Mouse (Mus musculus) intestine, embryonic 15.5 days (tissue): ENCODE results near the gene Fam214a. TPM values are rescaled to one million over a fixed set of nuclear protein-coding genes. Genes with fewer than 3 reads are reported as not detected.

ENCODE experiments used
- ATAC-seq: fragments of 200-750 bp; cut with Nextera tagmentation; 2 replicates; pipeline ENCODE4 v1.8.0; 2017; ENCODE audit warnings: moderate TSS enrichment, moderate library complexity
- H3K27ac ChIP-seq: fragments of 300-500 bp; sonication (generic); 2 replicates; pipeline ENCODE4 v1.5.1; 2015; ENCODE audit warnings: mild to moderate bottlenecking, inconsistent platforms
- H3K27me3 ChIP-seq: fragments of 300-500 bp; sonication (generic); replicated peaks from 2 replicates; pipeline ENCODE4 v1.6.1; 2015; ENCODE audit warnings: inconsistent platforms
- H3K36me3 ChIP-seq: fragments of 300-500 bp; sonication (generic); 2 replicates; pipeline ENCODE4 v1.6.1; 2015; ENCODE audit warnings: inconsistent platforms
- H3K4me1 ChIP-seq: fragments of 300-500 bp; sonication (generic); replicated peaks from 2 replicates; pipeline ENCODE4 v1.6.1; 2015; ENCODE audit warnings: inconsistent platforms
- H3K4me2 ChIP-seq: fragments of 300-500 bp; sonication (generic); replicated peaks from 2 replicates; pipeline ENCODE4 v1.6.1; 2015; ENCODE audit warnings: mild to moderate bottlenecking, inconsistent platforms
- H3K4me3 ChIP-seq: fragments of 300-500 bp; sonication (generic); replicated peaks from 2 replicates; pipeline ENCODE4 v1.5.1; 2015; ENCODE audit warnings: inconsistent platforms
- H3K9ac ChIP-seq: fragments of 300-500 bp; sonication (generic); 2 replicates; pipeline ENCODE4 v1.6.1; 2015; ENCODE audit warnings: inconsistent platforms
- H3K9me3 ChIP-seq: fragments of 300-500 bp; sonication (generic); 2 replicates; pipeline ENCODE4 v1.6.1; 2016; ENCODE audit warnings: inconsistent platforms
- WGBS: fragments of 180-500 bp; shearing (Covaris S2); methylation state at CpG from one replicate; pipeline ENCODE4 v1.1.7; 2015; 5-methylcytosine and 5-hydroxymethylcytosine counted together
- polyA plus RNA-seq: library from polyadenylated mRNA; unstranded; fragments of >200 nt; fragmentation: Nextera tagmentation; extraction: Ambion mirVana; gene quantifications from 2 replicates; pipeline ENCODE4 v1.2.1, GENCODE M21; 2015

Fam214a gene
- polyA plus RNA-seq, 1 experiment from 2014 or later, result 7.8 TPM

GRCm38 (mm10) chr9:74953959-74954279, 1.2 kb downstream of the Fam214a start:
- H3K36me3 ChIP-seq, result no peaks in the 10 kb centered on the region
- H3K9ac ChIP-seq, result no peak overlapping the region
- H3K27ac ChIP-seq, result no peak overlapping the region
- no peak for ATAC-seq
- peak overlapping the region; percentile 76 for H3K4me3 ChIP-seq
- H3K4me2 ChIP-seq, result peak overlapping the region; percentile 80
- WGBS, result 47% methylated on average over 2 of the region's 2 CpGs
- H3K27me3 ChIP-seq, result no peaks in the 10 kb centered on the region
- H3K4me1 ChIP-seq, result no peaks in the 10 kb centered on the region
- H3K9me3 ChIP-seq, result no peaks in the 10 kb centered on the region

- H3K4me3 ChIP-seq, result no peak overlapping the region
- ATAC-seq, result no peak
- H3K4me1 ChIP-seq, result no peaks in the 10 kb centered on the region
- H3K9ac ChIP-seq, result no peak overlapping the region
- no peaks in the 10 kb centered on the region for H3K9me3 ChIP-seq
- H3K36me3 ChIP-seq, result no peaks in the 10 kb centered on the region
- no peak overlapping the region; the same call in 1 of the 2 replicates for H3K4me2 ChIP-seq
- H3K27me3 ChIP-seq, result no peaks in the 10 kb centered on the region
- H3K27ac ChIP-seq, result no peak overlapping the region
- WGBS, result 79% methylated on average over 2 of the region's 2 CpGs
These were observed 1.7 kb downstream of the Fam214a start for GRCm38 (mm10) chr9:74954387-74954786.

DNA sequence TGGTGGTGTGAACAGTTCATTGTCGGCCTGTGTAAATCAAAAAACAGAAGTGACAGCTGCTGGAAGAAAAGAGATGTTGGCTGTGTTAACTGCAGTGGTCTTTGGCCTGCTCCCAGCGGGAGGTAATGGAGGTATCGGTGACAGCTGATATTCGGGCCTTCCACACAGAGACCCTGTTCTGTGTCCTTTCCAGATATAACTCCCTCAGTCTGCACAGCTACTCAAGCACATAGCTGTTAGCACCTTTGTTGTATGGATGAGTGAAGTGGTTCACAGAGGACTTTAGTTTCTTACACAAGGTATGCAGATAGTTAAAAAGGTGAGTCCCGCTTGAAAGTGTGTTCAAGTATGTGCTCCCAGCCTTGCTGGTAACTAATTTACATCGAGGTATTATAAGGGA, 7.9 kb downstream of the Fam214a start:
- Histone ChIP-seq H3K27ac (no peak overlapping the region), H3K4me2 (no peak overlapping the region), H3K9me3 (no peaks in the 10 kb centered on the region), H3K27me3 (no peaks in the 10 kb centered on the region), H3K36me3 (no peaks in the 10 kb centered on the region), H3K4me1 (no peaks in the 10 kb centered on the region), H3K9ac (no peak overlapping the region), H3K4me3 (no peak overlapping the region)
- no peak for ATAC-seq
- 81% methylated on average over 6 of the region's 6 CpGs for WGBS

DNA sequence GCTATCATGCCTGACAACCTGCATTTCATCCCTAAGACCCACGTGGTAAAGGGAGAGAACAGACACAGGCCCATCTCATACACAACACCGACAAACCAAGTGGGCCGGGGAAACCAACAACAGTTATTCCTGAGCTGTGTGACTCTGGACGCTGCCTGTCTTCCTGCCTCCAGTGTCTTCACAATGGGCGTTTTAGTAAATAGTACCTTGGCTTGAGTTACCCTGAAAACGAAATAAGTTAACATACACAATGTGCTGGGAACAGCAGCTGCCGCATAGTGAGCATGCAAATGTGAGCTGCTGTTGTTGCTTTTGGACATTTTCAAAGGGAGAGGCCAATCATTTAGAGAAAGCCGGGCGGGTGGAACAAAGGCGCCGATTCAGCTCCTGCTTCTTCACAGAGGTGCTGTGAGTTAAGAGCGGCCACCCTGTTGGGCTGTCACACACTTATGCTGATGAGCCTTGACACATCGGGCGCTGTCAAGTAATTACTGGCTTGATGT, 8.4 kb downstream of the Fam214a start:
- Histone ChIP-seq H3K4me1 (no peaks in the 10 kb centered on the region), H3K9ac (no peak overlapping the region), H3K9me3 (no peaks in the 10 kb centered on the region), H3K4me2 (no peak overlapping the region), H3K27ac (no peak overlapping the region), H3K36me3 (no peaks in the 10 kb centered on the region), H3K27me3 (no peaks in the 10 kb centered on the region), H3K4me3 (no peak overlapping the region)
- ATAC-seq, result no peak
- WGBS, result 36% methylated on average over 14 of the region's 14 CpGs

GRCm38 (mm10) chr9:74963953-74964352, 11.3 kb downstream of the Fam214a start:
- 63% methylated on average over 2 of the region's 2 CpGs for WGBS

DNA sequence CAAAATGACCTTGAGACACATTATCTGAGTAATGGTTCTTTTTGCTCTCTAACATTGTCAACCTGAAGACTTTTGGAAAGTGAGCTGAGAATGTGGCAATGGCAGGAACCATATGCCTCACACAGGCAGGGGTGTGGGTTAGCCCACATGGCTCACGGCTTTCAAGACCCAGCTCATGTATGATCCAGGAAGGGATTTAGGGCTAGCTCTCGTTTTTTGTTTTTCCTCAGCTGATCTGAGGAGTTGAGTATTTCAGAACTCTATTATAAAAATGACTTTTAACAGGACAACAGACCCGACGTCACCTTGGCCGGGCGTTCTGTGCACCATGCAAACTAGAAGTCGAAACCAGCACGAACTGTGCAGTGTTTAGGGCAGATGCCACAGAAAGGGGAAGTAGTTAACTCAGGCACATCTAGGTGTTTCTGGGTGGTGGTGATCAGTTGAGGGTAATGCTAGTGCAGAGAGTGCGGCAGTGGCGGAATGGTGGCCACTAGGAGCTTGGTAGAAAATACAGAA, 12.2 kb downstream of the Fam214a start:
- Histone ChIP-seq H3K36me3 (no peaks in the 10 kb centered on the region), H3K27ac (no peak overlapping the region), H3K4me2 (no peak overlapping the region), H3K27me3 (no peaks in the 10 kb centered on the region), H3K4me3 (no peak overlapping the region), H3K9me3 (no peaks in the 10 kb centered on the region), H3K9ac (no peak overlapping the region), H3K4me1 (no peaks in the 10 kb centered on the region)
- ATAC-seq, result no peak
- 89% methylated on average over 10 of the region's 10 CpGs for WGBS

More at GRCm38 (mm10) chr9:74963953-74964352, 11.3 kb downstream of the Fam214a start:
- Histone ChIP-seq H3K27ac (no peak overlapping the region), H3K9me3 (no peaks in the 10 kb centered on the region), H3K4me2 (no peak overlapping the region), H3K4me1 (no peaks in the 10 kb centered on the region), H3K36me3 (no peaks in the 10 kb centered on the region), H3K27me3 (no peaks in the 10 kb centered on the region), H3K4me3 (no peak overlapping the region), H3K9ac (no peak overlapping the region)
- ATAC-seq, result no peak

GRCm38 (mm10) chr9:74966200-74966599, 13.5 kb downstream of the Fam214a start:
- Histone ChIP-seq H3K9ac (no peak overlapping the region), H3K9me3 (no peaks in the 10 kb centered on the region), H3K27ac (no peak overlapping the region), H3K27me3 (no peaks in the 10 kb centered on the region), H3K36me3 (no peaks in the 10 kb centered on the region), H3K4me1 (no peaks in the 10 kb centered on the region), H3K4me3 (no peak overlapping the region), H3K4me2 (no peak overlapping the region)
- WGBS, result 30% methylated on average over 4 of the region's 4 CpGs
- ATAC-seq, result no peak

DNA sequence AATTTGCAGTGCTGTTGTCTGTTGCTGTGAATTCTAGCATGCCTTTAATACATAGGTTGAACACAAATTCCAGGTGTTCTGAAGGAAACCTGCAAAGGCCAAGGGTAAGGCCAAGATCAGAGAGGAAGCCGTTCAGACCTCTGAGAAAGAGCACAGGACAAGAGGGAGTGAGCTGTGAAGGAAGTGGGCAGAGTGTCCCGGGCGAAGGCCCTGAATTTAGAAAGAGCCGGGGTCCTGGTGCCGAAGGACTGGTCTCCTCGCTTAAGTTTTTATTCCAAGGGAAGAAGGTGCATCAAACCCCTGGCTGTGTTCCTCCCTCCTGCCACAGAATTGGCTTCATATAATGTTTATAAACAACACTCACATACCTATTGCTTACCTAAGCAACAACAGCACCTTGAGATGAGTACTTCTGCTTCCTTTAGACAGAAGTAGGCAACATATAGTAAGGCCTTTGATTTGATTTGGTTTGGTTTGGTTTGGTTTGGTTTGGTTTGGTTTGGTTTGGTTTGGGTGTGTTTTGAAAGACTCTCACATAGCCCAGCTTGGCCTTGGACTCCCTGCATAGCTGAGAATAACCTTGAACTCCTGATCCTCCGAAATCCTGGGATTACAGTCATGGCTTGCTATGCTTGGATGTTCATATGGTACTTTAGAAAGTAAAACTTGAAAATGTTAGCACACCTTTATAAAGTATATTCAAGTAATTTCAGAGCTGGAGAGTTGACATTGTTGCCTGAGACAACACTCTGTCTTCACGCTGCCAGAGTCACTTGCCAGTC, 16.2 kb downstream of the Fam214a start:
- no peak overlapping the region for H3K4me2 ChIP-seq
- no peaks in the 10 kb centered on the region for H3K4me1 ChIP-seq
- H3K27me3 ChIP-seq, result no peaks in the 10 kb centered on the region
- no peak overlapping the region for H3K9ac ChIP-seq
- no peak for ATAC-seq
- no peak overlapping the region for H3K27ac ChIP-seq
- H3K4me3 ChIP-seq, result no peak overlapping the region
- H3K9me3 ChIP-seq, result no peaks in the 10 kb centered on the region
- 90% methylated on average over 8 of the region's 8 CpGs for WGBS
- H3K36me3 ChIP-seq, result no peaks in the 10 kb centered on the region

GRCm38 (mm10) chr9:74970591-74970990, 17.9 kb downstream of the Fam214a start:
- 74% methylated on average over 1 of the region's 1 CpGs for WGBS
- no peak for ATAC-seq
- no peak overlapping the region for H3K4me3 ChIP-seq
- H3K27ac ChIP-seq, result no peak overlapping the region
- no peaks in the 10 kb centered on the region for H3K27me3 ChIP-seq
- no peaks in the 10 kb centered on the region for H3K9me3 ChIP-seq
- no peaks in the 10 kb centered on the region for H3K36me3 ChIP-seq
- no peak overlapping the region for H3K4me2 ChIP-seq
- H3K9ac ChIP-seq, result no peak overlapping the region
- peaks cover 9% of the 10 kb centered on the region for H3K4me1 ChIP-seq

DNA sequence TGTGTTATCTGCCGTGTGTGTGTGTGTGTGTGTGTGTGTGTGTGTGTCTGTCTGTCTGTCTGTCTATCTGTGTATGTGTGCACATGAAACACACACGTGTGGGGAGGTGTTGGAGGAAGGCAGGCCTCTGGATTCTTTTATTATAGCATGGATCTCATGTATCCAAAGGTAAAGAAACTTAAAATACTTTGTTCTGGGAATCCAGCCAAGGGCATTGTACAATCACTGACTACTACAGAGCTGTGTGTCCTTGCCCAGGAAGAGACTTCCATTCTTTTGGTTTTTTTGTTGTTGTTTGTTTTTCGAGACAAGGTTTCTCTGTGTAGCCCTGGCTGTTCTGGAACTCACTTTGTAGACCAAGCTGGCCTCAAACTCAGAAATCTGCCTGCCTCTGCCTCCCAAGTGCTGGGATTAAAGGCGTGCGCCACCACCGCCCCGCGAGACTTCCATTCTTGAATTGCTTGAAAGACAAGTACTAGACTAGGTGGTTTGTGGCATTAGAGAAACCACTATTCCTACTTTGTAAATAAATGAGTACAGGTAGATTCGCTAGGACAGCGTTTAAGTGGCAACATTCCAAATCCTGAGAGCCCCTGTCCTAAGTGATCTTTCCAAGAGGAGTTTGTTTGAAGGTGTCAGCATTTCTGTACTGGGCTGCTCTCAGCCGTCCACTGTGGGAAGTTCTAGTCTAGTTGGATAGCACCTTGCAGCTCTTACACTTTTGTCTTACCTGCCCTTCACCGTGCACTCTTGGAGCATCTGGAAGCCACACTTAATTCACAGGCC, 18.7 kb downstream of the Fam214a start:
- ATAC-seq, result no peak
- 89% methylated on average over 12 of the region's 12 CpGs for WGBS
- Histone ChIP-seq H3K27me3 (no peaks in the 10 kb centered on the region), H3K4me1 (peaks cover 9% of the 10 kb centered on the region), H3K36me3 (no peaks in the 10 kb centered on the region), H3K27ac (no peak overlapping the region), H3K4me2 (no peak overlapping the region), H3K4me3 (no peak overlapping the region), H3K9ac (no peak overlapping the region), H3K9me3 (no peaks in the 10 kb centered on the region)

DNA sequence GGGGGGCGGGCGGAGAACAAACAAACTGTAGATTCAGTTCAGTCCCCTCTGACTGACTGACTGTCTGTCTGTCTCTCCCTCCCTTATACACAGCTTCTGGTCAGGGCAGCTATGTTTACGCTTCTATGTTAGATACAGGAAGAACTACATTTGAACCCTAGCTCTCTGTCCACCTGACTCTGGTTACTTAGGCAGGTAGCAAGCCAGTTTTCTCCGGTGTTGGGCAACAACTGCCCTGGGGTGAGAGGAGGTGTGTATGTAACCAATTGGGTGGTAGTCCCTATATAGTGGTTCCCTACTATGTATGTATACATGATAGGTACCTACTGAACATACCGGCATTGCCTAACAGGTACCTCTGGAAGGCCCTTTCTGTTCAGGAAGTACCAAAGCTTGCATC, 20.1 kb downstream of the Fam214a start:
- Histone ChIP-seq H3K27me3 (no peaks in the 10 kb centered on the region), H3K4me3 (no peak overlapping the region), H3K9ac (no peak overlapping the region), H3K36me3 (no peaks in the 10 kb centered on the region), H3K4me1 (peaks cover 9% of the 10 kb centered on the region), H3K9me3 (no peaks in the 10 kb centered on the region), H3K4me2 (no peak overlapping the region), H3K27ac (no peak overlapping the region)
- 90% methylated on average over 5 of the region's 5 CpGs for WGBS
- no peak for ATAC-seq

- Histone ChIP-seq H3K9ac (no peak overlapping the region), H3K9me3 (no peaks in the 10 kb centered on the region), H3K4me2 (no peak overlapping the region), H3K4me1 (peaks cover 9% of the 10 kb centered on the region), H3K27ac (no peak overlapping the region), H3K36me3 (no peaks in the 10 kb centered on the region), H3K27me3 (no peaks in the 10 kb centered on the region), H3K4me3 (no peak overlapping the region)
- no peak for ATAC-seq
- 87% methylated on average over 4 of the region's 4 CpGs for WGBS
These were observed 20.5 kb downstream of the Fam214a start for GRCm38 (mm10) chr9:74973154-74973553.
